Mouse (Mus musculus): ENCODE data around the gene Zcchc2. TPM values are rescaled to one million over a fixed set of nuclear protein-coding genes. Genes with fewer than 3 reads are reported as not detected.
A peak's percentile ranks its signal among the peaks of the same experiment; 100 is the strongest.

Zcchc2 gene
- polyA plus RNA-seq, 1 experiment from 2014 or later: 1.2 TPM

DNA sequence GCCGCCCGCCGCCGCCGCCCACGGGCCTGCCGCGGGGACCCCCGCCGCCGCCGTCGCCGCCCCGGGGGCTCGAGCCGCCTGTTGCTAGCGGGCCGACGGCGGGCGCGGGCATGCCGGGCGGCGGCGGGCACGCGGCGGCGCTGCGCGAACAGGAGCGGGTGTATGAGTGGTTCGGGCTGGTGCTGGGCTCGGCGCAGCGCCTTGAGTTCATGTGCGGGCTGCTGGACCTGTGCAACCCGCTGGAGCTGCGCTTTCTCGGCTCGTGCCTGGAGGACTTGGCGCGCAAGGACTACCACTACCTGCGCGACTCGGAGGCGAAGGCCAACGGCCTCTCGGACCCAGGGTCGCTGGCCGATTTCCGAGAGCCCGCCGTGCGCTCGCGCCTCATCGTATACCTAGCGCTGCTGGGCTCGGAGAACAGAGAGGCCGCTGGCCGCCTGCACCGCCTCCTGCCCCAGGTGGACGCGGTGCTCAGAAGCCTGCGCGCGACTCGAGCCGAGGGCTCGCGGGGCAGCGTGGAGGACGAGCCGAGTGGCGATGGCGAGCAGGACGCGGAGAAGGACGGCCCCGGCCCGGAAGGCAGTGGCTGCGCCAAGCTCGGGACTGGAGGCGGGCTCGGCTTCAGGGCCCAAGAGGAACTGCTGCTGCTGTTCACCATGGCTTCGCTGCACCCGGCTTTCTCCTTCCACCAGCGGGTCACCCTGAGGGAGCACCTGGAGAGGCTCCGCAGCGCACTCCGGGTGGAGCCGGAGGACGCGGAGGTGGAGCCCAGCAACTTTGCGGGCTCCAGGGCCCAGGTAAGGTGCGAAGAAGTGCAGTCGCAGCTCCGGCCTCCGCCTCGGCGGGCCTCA, 930 bp downstream of the Zcchc2 start:
- under 1% methylated on average over 97 of the region's 104 CpGs for WGBS (ENCODE audit: insufficient replicate concordance)
- Histone ChIP-seq H3K4me2 (peak overlapping the region; percentile 99), H3K36me3 (no peaks in the 10 kb centered on the region), H3K9me3 (replicated peaks) (no peaks in the 10 kb centered on the region), H3K27me3 (no peaks in the 10 kb centered on the region), H3K9ac (peak overlapping the region; percentile 91), H3K27ac (peak overlapping the region; percentile 90), H3K4me1 (replicated peaks) (peaks cover 72% of the 10 kb centered on the region), H3K4me3 (replicated peaks) (peak overlapping the region; percentile 86)
- peak; percentile 47 for DNase-seq
- ATAC-seq (ENCODE audit: low read depth): peak; percentile 11

DNA sequence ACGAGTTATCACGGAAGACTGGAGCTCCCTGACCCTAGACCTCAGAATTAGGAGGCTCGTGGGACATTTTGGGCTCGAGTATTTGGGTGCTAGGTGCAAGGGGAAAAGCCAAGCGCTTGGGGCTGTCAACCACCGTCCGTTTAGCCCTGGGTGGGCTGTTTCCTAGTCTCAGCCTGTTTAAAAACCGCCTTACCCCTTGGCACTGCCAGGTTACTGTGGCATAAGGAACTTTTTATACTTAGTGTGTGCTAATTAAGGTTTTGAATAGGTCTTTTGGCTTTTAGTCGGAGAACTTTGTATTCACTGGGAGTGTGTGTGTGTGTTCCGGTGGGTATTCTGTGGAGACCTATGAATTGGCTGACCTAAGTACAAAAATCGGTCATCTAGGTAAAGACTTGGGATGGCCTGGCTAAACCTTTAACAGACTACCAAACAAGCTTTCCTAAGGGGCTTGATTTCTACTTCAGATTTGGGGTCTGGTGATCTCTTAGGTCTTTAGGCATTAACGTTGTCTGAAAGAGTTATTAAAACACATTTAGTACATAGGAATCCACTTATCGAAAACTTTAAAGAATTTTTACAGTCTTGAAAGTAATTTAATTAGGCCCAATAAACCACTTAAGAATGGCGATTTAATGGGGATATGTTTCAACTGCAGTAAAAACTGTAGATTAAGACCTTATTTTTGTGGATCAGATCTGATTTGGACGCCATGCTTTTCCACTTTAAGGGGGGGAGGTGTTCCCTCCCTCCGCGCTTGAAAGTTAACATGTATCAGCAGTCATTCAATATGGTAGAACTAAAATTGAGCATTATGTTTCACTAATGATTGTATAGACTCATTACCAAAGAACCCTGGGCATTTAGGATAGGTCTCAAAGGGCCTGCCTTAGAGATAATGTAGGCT, 2.0 kb downstream of the Zcchc2 start:
- Histone ChIP-seq H3K4me3 (replicated peaks) (peak overlapping the region; percentile 86), H3K27ac (peak overlapping the region; percentile 90), H3K4me1 (replicated peaks) (peaks cover 74% of the 10 kb centered on the region), H3K27me3 (no peaks in the 10 kb centered on the region), H3K36me3 (no peaks in the 10 kb centered on the region), H3K9me3 (replicated peaks) (no peaks in the 10 kb centered on the region), H3K4me2 (peak overlapping the region; percentile 99), H3K9ac (peak overlapping the region; percentile 91)
- 13% methylated on average over 17 of the region's 17 CpGs for WGBS (ENCODE audit: insufficient replicate concordance)
- ATAC-seq (ENCODE audit: low read depth) (no peak), DNase-seq (no peak)

DNA sequence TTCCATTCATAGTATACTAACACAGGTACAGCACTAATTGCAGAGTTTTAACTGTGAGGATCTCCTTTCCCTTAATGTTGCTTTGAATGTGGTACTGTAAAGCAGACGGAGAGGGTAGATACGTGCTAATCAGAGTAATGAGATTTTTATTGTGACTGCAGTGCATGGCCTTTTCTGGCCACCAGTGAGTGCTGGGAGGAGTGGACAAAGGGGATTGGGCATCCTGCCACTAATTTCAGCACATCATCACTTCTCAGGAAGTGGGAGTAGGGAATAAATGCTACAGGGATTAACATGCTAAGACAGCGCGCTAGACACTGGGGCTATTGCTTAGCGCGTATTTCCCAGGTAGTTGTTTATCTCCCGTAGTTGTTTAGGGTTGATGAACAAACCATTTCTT, 3.0 kb downstream of the Zcchc2 start:
- no peaks in the 10 kb centered on the region for H3K9me3 ChIP-seq (replicated peaks)
- H3K4me2 ChIP-seq: peak overlapping the region; percentile 99
- peak overlapping the region; percentile 81 for H3K9ac ChIP-seq
- no peaks in the 10 kb centered on the region for H3K36me3 ChIP-seq
- peak; percentile 23 for DNase-seq
- H3K27ac ChIP-seq: peak overlapping the region; percentile 79
- H3K27me3 ChIP-seq: no peaks in the 10 kb centered on the region
- WGBS (ENCODE audit: insufficient replicate concordance): 3% methylated on average over 7 of the region's 7 CpGs
- no peak for ATAC-seq (ENCODE audit: low read depth)
- peak overlapping the region; percentile 86 for H3K4me3 ChIP-seq (replicated peaks)
- peaks cover 77% of the 10 kb centered on the region for H3K4me1 ChIP-seq (replicated peaks)

DNA sequence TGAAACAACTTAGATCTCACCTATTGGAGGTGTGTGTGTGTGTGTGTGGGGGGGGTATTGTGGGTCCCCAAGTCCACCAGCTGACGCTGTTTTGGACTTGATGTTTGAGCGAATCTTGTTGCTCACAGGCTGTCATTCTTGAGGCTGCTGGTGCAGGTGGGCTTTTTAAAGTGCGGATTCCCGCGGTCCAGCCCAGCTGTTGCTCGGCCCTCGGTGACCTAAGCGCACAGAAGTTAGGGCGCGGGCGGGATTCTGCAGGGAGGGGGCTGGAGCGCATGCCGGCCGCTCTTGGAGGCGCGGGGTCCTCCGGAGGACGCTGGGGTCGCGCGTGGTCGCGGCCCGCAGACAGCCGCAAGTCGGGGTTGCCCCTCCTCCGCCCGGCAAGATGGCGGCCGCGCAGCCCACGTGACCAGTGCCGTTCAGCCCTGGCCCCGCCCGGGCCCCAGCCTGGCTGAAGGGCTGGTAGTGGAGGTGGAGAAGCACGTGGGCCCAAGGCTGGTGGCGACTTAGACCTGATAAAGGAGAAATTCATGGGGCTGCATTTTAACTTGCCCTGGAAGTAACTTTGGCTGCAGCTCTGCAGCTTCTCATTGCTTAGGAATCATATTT, 3.5 kb downstream of the Zcchc2 start:
- under 1% methylated on average over 37 of the region's 37 CpGs for WGBS (ENCODE audit: insufficient replicate concordance)
- Histone ChIP-seq H3K27ac (peak overlapping the region; percentile 79), H3K36me3 (no peaks in the 10 kb centered on the region), H3K4me2 (peak overlapping the region; percentile 99), H3K9ac (peak overlapping the region; percentile 81), H3K4me1 (replicated peaks) (peaks cover 75% of the 10 kb centered on the region), H3K27me3 (no peaks in the 10 kb centered on the region), H3K9me3 (replicated peaks) (no peaks in the 10 kb centered on the region), H3K4me3 (replicated peaks) (peak overlapping the region; percentile 86)
- ATAC-seq (ENCODE audit: low read depth) (peak; percentile 64), DNase-seq (peak; percentile 86)

DNA sequence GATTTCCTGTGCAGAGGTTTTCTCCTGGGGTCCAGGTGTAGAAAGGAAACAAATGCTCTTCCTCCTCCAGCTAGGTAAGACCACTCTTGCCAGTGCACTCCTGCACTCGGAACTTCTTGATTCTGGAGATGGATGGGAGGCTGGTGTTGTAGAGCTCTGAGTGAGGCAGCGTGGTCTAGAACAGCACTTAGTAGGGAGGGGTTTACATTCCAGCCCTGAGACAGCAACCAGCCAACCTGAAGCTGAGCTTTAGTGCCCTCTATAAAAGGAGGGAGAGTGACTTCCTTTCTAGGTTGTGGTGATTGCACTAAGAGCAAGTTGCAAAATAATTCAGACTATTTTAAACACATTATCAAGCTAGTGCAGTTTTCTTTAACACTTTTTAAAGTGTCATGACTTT, 5.8 kb downstream of the Zcchc2 start:
- no peak for DNase-seq
- 58% methylated on average over 2 of the region's 2 CpGs for WGBS (ENCODE audit: insufficient replicate concordance)
- no peak for ATAC-seq (ENCODE audit: low read depth)
- Histone ChIP-seq H3K36me3 (0 out of 2 replicates have a peak, but pooled peaks cover 2% of the 10 kb centered on the region), H3K9me3 (replicated peaks) (no peaks in the 10 kb centered on the region), H3K4me3 (replicated peaks) (no peak overlapping the region), H3K4me1 (replicated peaks) (peaks cover 66% of the 10 kb centered on the region), H3K4me2 (no peak overlapping the region), H3K9ac (no peak overlapping the region), H3K27ac (no peak overlapping the region), H3K27me3 (no peaks in the 10 kb centered on the region)

DNA sequence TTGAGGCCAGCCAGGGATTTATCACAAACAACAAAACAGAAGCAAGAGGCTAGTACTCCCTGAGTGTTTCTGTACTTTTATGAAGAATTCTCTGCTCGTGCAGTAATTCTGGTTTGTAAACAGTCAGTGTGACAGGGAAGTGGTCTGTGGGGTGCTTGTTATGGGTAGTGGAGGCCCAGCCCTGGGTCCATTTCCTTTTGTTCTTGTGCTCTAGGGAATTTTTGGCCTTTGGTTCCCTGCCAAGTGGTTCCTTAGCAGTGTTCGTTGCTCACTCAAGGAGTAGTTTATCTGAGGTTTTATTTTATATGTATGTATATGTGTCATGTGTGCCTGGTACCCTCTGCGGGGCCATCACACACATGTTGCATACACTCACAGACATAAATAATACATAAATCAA, 7.1 kb downstream of the Zcchc2 start:
- Histone ChIP-seq H3K4me1 (replicated peaks) (peaks cover 56% of the 10 kb centered on the region), H3K27me3 (no peaks in the 10 kb centered on the region)

DNA sequence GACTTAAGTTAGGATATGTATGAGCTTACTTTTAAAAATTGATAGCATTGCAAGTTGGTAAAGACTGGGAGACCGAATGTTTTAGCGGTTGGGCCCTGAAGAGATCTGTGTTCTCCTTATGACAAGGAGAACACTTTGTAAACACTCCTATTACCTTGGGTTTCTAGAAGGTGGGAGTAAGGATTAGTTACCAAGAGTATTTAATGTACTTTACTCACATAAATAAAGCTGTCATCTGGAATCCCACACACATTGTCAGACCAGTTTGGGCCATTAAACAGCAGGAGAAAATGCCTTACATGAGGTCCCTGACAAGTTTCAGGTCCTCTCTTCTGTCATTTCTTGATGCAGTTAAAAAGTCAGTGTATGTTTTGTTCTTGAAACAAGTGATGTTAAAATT, 9.6 kb downstream of the Zcchc2 start:
- no peaks in the 10 kb centered on the region for H3K27me3 ChIP-seq
- no peak overlapping the region for H3K4me3 ChIP-seq (replicated peaks)
- H3K36me3 ChIP-seq: peaks cover 15% of the 10 kb centered on the region
- DNase-seq: no peak
- H3K27ac ChIP-seq: no peak overlapping the region
- H3K4me1 ChIP-seq (replicated peaks): peaks cover 34% of the 10 kb centered on the region
- H3K9me3 ChIP-seq (replicated peaks): no peaks in the 10 kb centered on the region
- ATAC-seq (ENCODE audit: low read depth): no peak
- 99% methylated on average over 2 of the region's 2 CpGs for WGBS (ENCODE audit: insufficient replicate concordance)
- H3K9ac ChIP-seq: no peak overlapping the region
- H3K4me2 ChIP-seq: no peak overlapping the region

More for the DNA sequence above, 7.1 kb downstream of the Zcchc2 start:
- H3K9me3 ChIP-seq (replicated peaks): no peaks in the 10 kb centered on the region
- 52% methylated on average over 3 of the region's 3 CpGs for WGBS (ENCODE audit: insufficient replicate concordance)
- H3K4me2 ChIP-seq: no peak overlapping the region
- ATAC-seq (ENCODE audit: low read depth) (no peak), DNase-seq (no peak)
- H3K4me3 ChIP-seq (replicated peaks): no peak overlapping the region
- 0 out of 2 replicates have a peak, but pooled peaks cover 4% of the 10 kb centered on the region for H3K36me3 ChIP-seq
- H3K27ac ChIP-seq: no peak overlapping the region
- no peak overlapping the region for H3K9ac ChIP-seq

DNA sequence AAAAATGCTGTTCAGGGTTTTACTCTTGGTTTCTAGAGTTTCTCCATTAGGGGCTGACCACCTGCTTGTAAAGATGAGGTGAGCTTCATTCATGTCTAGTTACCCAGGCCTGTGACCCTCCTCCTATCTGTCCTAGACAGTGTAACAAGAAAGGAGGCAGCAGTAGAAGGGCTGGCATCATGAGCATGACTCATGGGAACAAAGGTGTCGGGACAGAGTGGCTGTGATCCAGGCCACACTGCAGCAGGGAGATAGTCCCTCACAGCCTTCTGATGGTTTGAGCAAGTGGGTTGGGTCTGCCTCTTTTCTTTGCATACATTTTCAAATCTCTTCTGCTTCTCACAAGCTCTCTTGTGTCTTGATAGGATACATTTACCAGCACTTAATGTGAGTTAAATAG, 17.4 kb downstream of the Zcchc2 start:
- no peak for DNase-seq
- Histone ChIP-seq H3K4me3 (replicated peaks) (no peak overlapping the region), H3K36me3 (peaks cover 60% of the 10 kb centered on the region), H3K4me2 (no peak overlapping the region), H3K4me1 (replicated peaks) (no peaks in the 10 kb centered on the region), H3K9ac (no peak overlapping the region), H3K9me3 (replicated peaks) (no peaks in the 10 kb centered on the region), H3K27ac (no peak overlapping the region), H3K27me3 (no peaks in the 10 kb centered on the region)
- 64% methylated on average over 1 of the region's 1 CpGs for WGBS (ENCODE audit: insufficient replicate concordance)
- no peak for ATAC-seq (ENCODE audit: low read depth)

DNA sequence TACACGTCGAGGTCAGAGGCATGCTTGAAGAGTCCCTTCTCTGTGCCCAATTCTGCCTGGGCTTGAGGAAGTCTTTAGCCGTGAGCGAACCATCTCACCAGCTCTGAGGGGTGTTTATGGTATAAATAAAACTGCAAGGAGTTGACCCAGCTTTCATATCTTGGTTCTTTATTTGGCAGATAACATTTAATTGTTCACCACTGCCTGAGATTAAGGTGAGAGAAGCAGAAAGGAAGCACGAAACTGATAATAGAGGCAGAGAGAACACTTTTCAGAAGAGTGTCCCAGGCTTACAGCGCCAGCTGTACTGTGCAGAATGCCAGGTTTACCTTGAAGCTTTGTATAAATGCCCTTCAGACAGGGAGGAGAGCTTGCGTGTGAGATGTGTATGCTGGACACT, 20.9 kb downstream of the Zcchc2 start:
- ATAC-seq (ENCODE audit: low read depth) (no peak), DNase-seq (no peak)
- H3K4me3 ChIP-seq (replicated peaks): no peak overlapping the region
- no peaks in the 10 kb centered on the region for H3K27me3 ChIP-seq
- H3K9ac ChIP-seq: no peak overlapping the region
- H3K27ac ChIP-seq: no peak overlapping the region
- peaks cover 54% of the 10 kb centered on the region for H3K36me3 ChIP-seq
- H3K4me2 ChIP-seq: no peak overlapping the region
- H3K4me1 ChIP-seq (replicated peaks): no peaks in the 10 kb centered on the region
- WGBS (ENCODE audit: insufficient replicate concordance): 70% methylated on average over 7 of the region's 7 CpGs
- no peaks in the 10 kb centered on the region for H3K9me3 ChIP-seq (replicated peaks)

DNA sequence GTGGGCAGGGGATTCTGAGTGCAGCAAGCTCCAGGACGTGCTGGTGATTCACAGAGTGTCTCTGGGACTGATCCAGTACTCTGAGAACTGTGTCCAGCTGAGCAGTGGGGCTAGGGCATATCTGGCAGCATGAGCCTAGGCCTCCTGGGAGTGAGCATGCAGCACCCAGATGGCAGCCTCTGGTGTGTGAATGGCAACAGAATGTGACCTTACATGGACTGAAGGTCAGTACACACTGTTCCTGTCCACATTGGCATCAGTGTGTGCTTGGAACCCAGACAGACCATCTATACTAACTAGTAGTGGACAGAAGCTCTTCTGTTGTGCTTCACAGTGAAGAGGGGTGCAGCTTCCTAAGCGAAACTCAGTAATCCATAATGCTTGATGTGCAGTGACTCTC, 23.6 kb downstream of the Zcchc2 start:
- no peak for DNase-seq
- no peak for ATAC-seq (ENCODE audit: low read depth)
- Histone ChIP-seq H3K27ac (no peak overlapping the region), H3K4me3 (replicated peaks) (no peak overlapping the region), H3K36me3 (peaks cover 55% of the 10 kb centered on the region), H3K4me2 (no peak overlapping the region), H3K4me1 (replicated peaks) (no peaks in the 10 kb centered on the region), H3K9me3 (replicated peaks) (no peaks in the 10 kb centered on the region), H3K9ac (no peak overlapping the region), H3K27me3 (no peaks in the 10 kb centered on the region)
- 69% methylated on average over 2 of the region's 2 CpGs for WGBS (ENCODE audit: insufficient replicate concordance)

DNA sequence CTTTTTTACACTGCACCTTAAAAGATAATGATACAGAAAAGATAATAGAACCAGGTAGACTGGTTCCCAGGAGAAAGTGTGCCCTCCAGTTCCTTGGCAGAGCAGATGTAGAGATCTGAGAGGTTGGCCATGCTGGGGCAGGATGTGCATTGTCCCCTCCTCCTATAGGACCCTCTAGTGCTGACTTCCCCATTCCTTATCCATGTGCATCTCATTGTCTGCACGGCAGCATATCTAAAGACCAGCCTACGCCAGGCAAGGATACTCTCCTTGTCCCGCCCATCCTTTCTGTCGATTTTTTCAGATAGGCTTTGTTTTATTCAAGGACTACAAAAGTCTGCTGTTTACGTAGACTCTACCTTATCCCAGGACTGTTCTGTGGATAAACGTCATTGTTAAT, 26.1 kb downstream of the Zcchc2 start:
- no peak overlapping the region for H3K9ac ChIP-seq
- H3K4me2 ChIP-seq: no peak overlapping the region
- no peaks in the 10 kb centered on the region for H3K27me3 ChIP-seq
- no peak for ATAC-seq (ENCODE audit: low read depth)
- WGBS (ENCODE audit: insufficient replicate concordance): 37% methylated on average over 6 of the region's 6 CpGs
- H3K4me3 ChIP-seq (replicated peaks): no peak overlapping the region
- no peaks in the 10 kb centered on the region for H3K9me3 ChIP-seq (replicated peaks)
- no peaks in the 10 kb centered on the region for H3K4me1 ChIP-seq (replicated peaks)
- no peak overlapping the region for H3K27ac ChIP-seq
- DNase-seq: no peak
- peaks cover 69% of the 10 kb centered on the region for H3K36me3 ChIP-seq
